Mouse (Mus musculus): ENCODE results near the gene Dppa3. TPM values are rescaled to one million over a fixed set of nuclear protein-coding genes. Genes with fewer than 3 reads are reported as not detected.

The Dppa3 gene
- polyA plus RNA-seq, 1 experiment from 2014 or later: not detected

GRCm38 (mm10) chr6:122598436-122598835, 27.8 kb upstream of the Dppa3 start:
- no peak for DNase-seq (ENCODE audit: low spot score)
- ATAC-seq (replicated peaks; ENCODE audit: insufficient number of reproducible peaks, low FRiP score, low TSS enrichment, low read depth): no peak
- Histone ChIP-seq H3K27ac (replicated peaks; ENCODE audit: low read depth, low read length) (no peak overlapping the region), H3K4me1 (ENCODE audit: control insufficient read depth, insufficient read depth, low read length) (no peaks in the 10 kb centered on the region), H3K4me3 (ENCODE audit: low read depth, low read length) (no peak overlapping the region), H3K9ac (replicated peaks; ENCODE audit: low read length) (no peak overlapping the region), H3K27me3 (ENCODE audit: control insufficient read depth, insufficient read depth, low read length) (no peaks in the 10 kb centered on the region), H3K36me3 (replicated peaks; ENCODE audit: control insufficient read depth, insufficient read depth, low read depth, low read length) (no peaks in the 10 kb centered on the region), H3K4me2 (ENCODE audit: low read depth, low read length) (no peak overlapping the region), H3K9me3 (replicated peaks; ENCODE audit: control insufficient read depth, low read length) (no peaks in the 10 kb centered on the region)
- 91% methylated on average over 6 of the region's 6 CpGs for WGBS

DNA sequence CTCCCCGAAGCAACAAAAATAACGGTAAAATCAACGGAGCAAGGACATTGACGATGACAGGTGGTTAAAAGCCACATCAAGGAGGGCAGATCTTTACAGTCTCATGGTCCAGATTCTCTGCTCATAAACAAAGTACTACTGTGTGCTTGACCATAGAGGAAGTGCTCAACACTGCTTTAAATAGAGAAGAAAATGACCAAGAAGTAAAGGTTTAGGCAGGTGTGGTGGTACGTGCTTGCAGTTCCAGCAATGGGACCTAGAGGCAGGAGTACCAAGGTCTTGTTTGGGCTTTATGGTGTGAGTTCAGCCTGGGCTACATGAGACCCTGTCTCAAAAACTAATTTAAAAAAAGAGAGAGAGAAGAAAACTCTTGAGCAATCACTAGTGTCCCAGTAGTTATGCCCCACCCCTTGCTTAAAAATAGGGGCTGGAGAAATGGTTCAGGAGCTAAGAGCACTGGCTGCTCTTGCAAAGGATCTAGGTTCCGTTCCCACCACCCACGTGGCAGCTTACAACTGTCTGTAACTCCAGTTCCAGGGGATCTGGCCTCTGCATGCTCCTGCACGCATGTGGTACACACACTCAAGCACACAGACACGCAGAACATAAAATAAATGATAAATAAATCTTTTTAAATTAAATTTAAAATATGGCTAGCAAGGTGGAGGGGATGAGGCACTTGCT, 27.0 kb upstream of the Dppa3 start:
- no peak for DNase-seq (ENCODE audit: low spot score)
- Histone ChIP-seq H3K27me3 (ENCODE audit: control insufficient read depth, insufficient read depth, low read length) (no peaks in the 10 kb centered on the region), H3K9me3 (replicated peaks; ENCODE audit: control insufficient read depth, low read length) (no peaks in the 10 kb centered on the region), H3K4me3 (ENCODE audit: low read depth, low read length) (no peak overlapping the region), H3K4me2 (ENCODE audit: low read depth, low read length) (no peak overlapping the region), H3K27ac (replicated peaks; ENCODE audit: low read depth, low read length) (no peak overlapping the region), H3K4me1 (ENCODE audit: control insufficient read depth, insufficient read depth, low read length) (no peaks in the 10 kb centered on the region), H3K36me3 (replicated peaks; ENCODE audit: control insufficient read depth, insufficient read depth, low read depth, low read length) (no peaks in the 10 kb centered on the region), H3K9ac (replicated peaks; ENCODE audit: low read length) (no peak overlapping the region)
- WGBS: 91% methylated on average over 9 of the region's 9 CpGs
- no peak for ATAC-seq (replicated peaks; ENCODE audit: insufficient number of reproducible peaks, low FRiP score, low TSS enrichment, low read depth)

GRCm38 (mm10) chr6:122600066-122600646, 26.1 kb upstream of the Dppa3 start:
- Histone ChIP-seq H3K27ac (replicated peaks; ENCODE audit: low read depth, low read length) (no peak overlapping the region), H3K9me3 (replicated peaks; ENCODE audit: control insufficient read depth, low read length) (no peaks in the 10 kb centered on the region)
- WGBS: 90% methylated on average over 7 of the region's 7 CpGs

GRCm38 (mm10) chr6:122601031-122601430, 25.2 kb upstream of the Dppa3 start:
- 91% methylated on average over 4 of the region's 4 CpGs for WGBS
- no peak overlapping the region for H3K9ac ChIP-seq (replicated peaks; ENCODE audit: low read length)
- H3K4me1 ChIP-seq (ENCODE audit: control insufficient read depth, insufficient read depth, low read length): no peaks in the 10 kb centered on the region
- no peak overlapping the region for H3K27ac ChIP-seq (replicated peaks; ENCODE audit: low read depth, low read length)
- H3K36me3 ChIP-seq (replicated peaks; ENCODE audit: control insufficient read depth, insufficient read depth, low read depth, low read length): no peaks in the 10 kb centered on the region
- no peak overlapping the region for H3K4me2 ChIP-seq (ENCODE audit: low read depth, low read length)
- no peaks in the 10 kb centered on the region for H3K9me3 ChIP-seq (replicated peaks; ENCODE audit: control insufficient read depth, low read length)
- H3K27me3 ChIP-seq (ENCODE audit: control insufficient read depth, insufficient read depth, low read length): no peaks in the 10 kb centered on the region
- ATAC-seq (replicated peaks; ENCODE audit: insufficient number of reproducible peaks, low FRiP score, low TSS enrichment, low read depth) (no peak), DNase-seq (ENCODE audit: low spot score) (no peak)
- H3K4me3 ChIP-seq (ENCODE audit: low read depth, low read length): no peak overlapping the region

More at GRCm38 (mm10) chr6:122600066-122600646, 26.1 kb upstream of the Dppa3 start:
- H3K4me3 ChIP-seq (ENCODE audit: low read depth, low read length): no peak overlapping the region
- ATAC-seq (replicated peaks; ENCODE audit: insufficient number of reproducible peaks, low FRiP score, low TSS enrichment, low read depth) (no peak), DNase-seq (ENCODE audit: low spot score) (no peak)
- H3K4me2 ChIP-seq (ENCODE audit: low read depth, low read length): no peak overlapping the region
- no peaks in the 10 kb centered on the region for H3K27me3 ChIP-seq (ENCODE audit: control insufficient read depth, insufficient read depth, low read length)
- H3K36me3 ChIP-seq (replicated peaks; ENCODE audit: control insufficient read depth, insufficient read depth, low read depth, low read length): no peaks in the 10 kb centered on the region
- H3K4me1 ChIP-seq (ENCODE audit: control insufficient read depth, insufficient read depth, low read length): no peaks in the 10 kb centered on the region
- H3K9ac ChIP-seq (replicated peaks; ENCODE audit: low read length): no peak overlapping the region

GRCm38 (mm10) chr6:122601615-122602014, 24.6 kb upstream of the Dppa3 start:
- no peak for DNase-seq (ENCODE audit: low spot score)
- no peak for ATAC-seq (replicated peaks; ENCODE audit: insufficient number of reproducible peaks, low FRiP score, low TSS enrichment, low read depth)
- Histone ChIP-seq H3K36me3 (replicated peaks; ENCODE audit: control insufficient read depth, insufficient read depth, low read depth, low read length) (no peaks in the 10 kb centered on the region), H3K9me3 (replicated peaks; ENCODE audit: control insufficient read depth, low read length) (no peaks in the 10 kb centered on the region), H3K4me2 (ENCODE audit: low read depth, low read length) (peak overlapping the region; percentile 44; the same call in 1 of the 2 replicates), H3K4me3 (ENCODE audit: low read depth, low read length) (no peak overlapping the region), H3K9ac (replicated peaks; ENCODE audit: low read length) (no peak overlapping the region), H3K4me1 (ENCODE audit: control insufficient read depth, insufficient read depth, low read length) (no peaks in the 10 kb centered on the region), H3K27ac (replicated peaks; ENCODE audit: low read depth, low read length) (no peak overlapping the region), H3K27me3 (ENCODE audit: control insufficient read depth, insufficient read depth, low read length) (no peaks in the 10 kb centered on the region)
- 87% methylated on average over 3 of the region's 3 CpGs for WGBS

- H3K9ac ChIP-seq (replicated peaks; ENCODE audit: low read length): peak within 1 kb of the TSS; percentile 54
- no peaks in the 10 kb centered on the region for H3K36me3 ChIP-seq (replicated peaks; ENCODE audit: control insufficient read depth, insufficient read depth, low read depth, low read length)
- 8% methylated on average over 22 of the region's 22 CpGs for WGBS
- no peaks in the 10 kb centered on the region for H3K9me3 ChIP-seq (replicated peaks; ENCODE audit: control insufficient read depth, low read length)
- no peaks in the 10 kb centered on the region for H3K27me3 ChIP-seq (ENCODE audit: control insufficient read depth, insufficient read depth, low read length)
- no peaks in the 10 kb centered on the region for H3K4me1 ChIP-seq (ENCODE audit: control insufficient read depth, insufficient read depth, low read length)
- DNase-seq (ENCODE audit: low spot score) (peak; percentile 78), ATAC-seq (replicated peaks; ENCODE audit: insufficient number of reproducible peaks, low FRiP score, low TSS enrichment, low read depth) (peak; percentile 51; the same call in 1 of the 2 replicates)
- H3K4me3 ChIP-seq (ENCODE audit: low read depth, low read length): peak within 1 kb of the TSS; percentile 30
- peak within 1 kb of the TSS; percentile 44 for H3K4me2 ChIP-seq (ENCODE audit: low read depth, low read length)
- no peak within 1 kb of the TSS for H3K27ac ChIP-seq (replicated peaks; ENCODE audit: low read depth, low read length)
These were observed 23.8 kb upstream of the Dppa3 start, which contains the start of gene Apobec1 for GRCm38 (mm10) chr6:122602242-122602991. TSS of gene Apobec1 (minus strand) at chr6:122602444.

DNA sequence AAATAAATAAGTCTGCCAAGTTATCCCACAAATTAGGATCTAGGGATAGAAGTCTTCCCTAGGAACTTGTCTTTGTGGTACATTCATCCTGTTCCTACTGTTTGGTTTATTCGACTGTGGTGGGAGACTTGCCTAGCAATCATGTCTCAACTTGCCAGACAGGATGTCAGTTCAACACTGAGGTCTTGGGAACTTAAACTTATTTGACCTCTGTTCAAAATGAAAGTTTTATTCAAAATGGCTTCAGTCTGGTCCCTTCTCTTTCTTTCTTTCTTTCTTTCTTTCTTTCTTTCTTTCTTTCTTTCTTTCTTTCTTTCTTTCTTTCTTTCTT, 23.3 kb upstream of the Dppa3 start:
- 46% methylated on average over 1 of the region's 1 CpGs for WGBS
- DNase-seq (ENCODE audit: low spot score): no peak
- Histone ChIP-seq H3K4me1 (ENCODE audit: control insufficient read depth, insufficient read depth, low read length) (no peaks in the 10 kb centered on the region), H3K4me3 (ENCODE audit: low read depth, low read length) (no peak overlapping the region), H3K9ac (replicated peaks; ENCODE audit: low read length) (no peak overlapping the region; the same call in 1 of the 2 replicates), H3K27ac (replicated peaks; ENCODE audit: low read depth, low read length) (no peak overlapping the region), H3K36me3 (replicated peaks; ENCODE audit: control insufficient read depth, insufficient read depth, low read depth, low read length) (no peaks in the 10 kb centered on the region), H3K9me3 (replicated peaks; ENCODE audit: control insufficient read depth, low read length) (no peaks in the 10 kb centered on the region), H3K27me3 (ENCODE audit: control insufficient read depth, insufficient read depth, low read length) (no peaks in the 10 kb centered on the region), H3K4me2 (ENCODE audit: low read depth, low read length) (no peak overlapping the region)
- no peak for ATAC-seq (replicated peaks; ENCODE audit: insufficient number of reproducible peaks, low FRiP score, low TSS enrichment, low read depth)

DNA sequence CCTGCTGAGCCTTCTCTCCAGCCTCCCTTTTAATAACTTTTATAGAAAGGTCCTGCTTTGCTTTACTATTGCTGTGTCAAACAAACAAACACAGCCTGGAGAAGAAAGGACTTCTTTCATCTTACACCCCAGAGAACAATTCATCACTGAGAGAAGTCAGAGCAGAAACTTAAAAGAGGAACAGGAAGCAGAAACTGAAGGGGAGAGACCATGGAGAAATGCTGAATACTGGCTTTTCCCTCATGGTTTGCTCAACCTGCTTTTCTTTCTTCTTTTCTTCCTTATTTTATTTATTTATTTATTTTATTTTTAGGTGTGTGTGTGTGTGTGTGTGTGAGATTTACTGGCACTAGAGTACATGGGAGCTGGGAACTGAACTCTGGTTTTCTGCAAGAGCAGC, 21.9 kb upstream of the Dppa3 start:
- Histone ChIP-seq H3K9me3 (replicated peaks; ENCODE audit: control insufficient read depth, low read length) (no peaks in the 10 kb centered on the region), H3K4me1 (ENCODE audit: control insufficient read depth, insufficient read depth, low read length) (no peaks in the 10 kb centered on the region), H3K27ac (replicated peaks; ENCODE audit: low read depth, low read length) (no peak overlapping the region), H3K36me3 (replicated peaks; ENCODE audit: control insufficient read depth, insufficient read depth, low read depth, low read length) (no peaks in the 10 kb centered on the region), H3K27me3 (ENCODE audit: control insufficient read depth, insufficient read depth, low read length) (no peaks in the 10 kb centered on the region), H3K4me2 (ENCODE audit: low read depth, low read length) (no peak overlapping the region), H3K4me3 (ENCODE audit: low read depth, low read length) (no peak overlapping the region), H3K9ac (replicated peaks; ENCODE audit: low read length) (no peak overlapping the region)
- DNase-seq (ENCODE audit: low spot score): no peak
- no peak for ATAC-seq (replicated peaks; ENCODE audit: insufficient number of reproducible peaks, low FRiP score, low TSS enrichment, low read depth)

Measured in embryonic facial prominence, embryonic 11.5 days (tissue).